Mouse (Mus musculus): ENCODE data around the gene Gstp3. TPM values are rescaled to one million over a fixed set of nuclear protein-coding genes. Genes with fewer than 3 reads are reported as not detected.
A peak's percentile ranks its signal among the peaks of the same experiment; 100 is the strongest.

Gene Gstp3
- total RNA-seq, 2 experiments from 2014 or later = not detected

DNA sequence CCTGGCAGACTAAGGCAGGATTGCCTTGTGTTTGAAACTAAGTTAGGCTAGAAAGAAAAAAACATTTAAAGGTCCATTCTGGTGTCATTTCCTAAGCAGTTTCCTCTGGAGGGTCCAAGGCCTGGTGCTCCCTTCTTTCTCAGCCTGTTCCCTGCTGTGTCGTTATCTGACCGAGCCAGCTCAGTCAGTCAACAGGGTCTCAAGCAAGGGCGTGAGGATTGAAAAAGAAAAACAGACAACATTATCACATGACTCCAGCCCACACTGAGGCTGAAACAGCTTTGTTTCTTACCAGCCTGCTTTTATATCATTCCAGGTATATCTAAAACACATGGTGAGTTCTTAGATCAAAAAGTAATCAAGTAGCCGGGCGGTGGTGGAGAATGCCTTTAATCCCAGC lies 43.7 kb downstream of the Gstp3 start:
- intact Hi-C loops (cut with DNase I) = loop anchor here (5.0 kb wide), 1 partner anchor 212 kb away; no protein-coding TSS in a partner anchor
- no peak for DNase-seq (ENCODE audit: low spot score in 2 of 2)

DNA sequence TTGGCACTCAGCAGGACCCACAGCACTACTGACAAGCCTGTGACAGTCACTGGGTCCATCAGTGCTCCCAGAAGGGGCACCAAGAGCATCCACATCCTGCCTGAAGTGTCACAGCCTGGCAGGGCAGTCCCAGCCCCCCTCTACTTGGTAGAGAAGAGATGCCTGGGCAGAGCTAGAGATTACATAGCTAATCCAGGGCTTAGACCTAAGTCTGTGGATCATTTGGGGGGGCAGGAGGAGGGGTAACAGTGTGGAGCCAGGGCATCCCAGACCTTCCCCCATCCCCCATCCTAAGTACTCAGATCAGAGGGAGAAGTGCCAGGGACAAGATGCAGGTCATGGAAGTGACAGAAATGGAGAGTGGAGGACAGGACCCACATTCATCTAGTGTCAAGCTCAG lies 44.6 kb downstream of the Gstp3 start:
- no peak for DNase-seq (ENCODE audit: low spot score in 2 of 2)
- intact Hi-C loops (cut with DNase I) = loop anchor here (5.0 kb wide), 1 partner anchor 212 kb away; no protein-coding TSS in a partner anchor

DNA sequence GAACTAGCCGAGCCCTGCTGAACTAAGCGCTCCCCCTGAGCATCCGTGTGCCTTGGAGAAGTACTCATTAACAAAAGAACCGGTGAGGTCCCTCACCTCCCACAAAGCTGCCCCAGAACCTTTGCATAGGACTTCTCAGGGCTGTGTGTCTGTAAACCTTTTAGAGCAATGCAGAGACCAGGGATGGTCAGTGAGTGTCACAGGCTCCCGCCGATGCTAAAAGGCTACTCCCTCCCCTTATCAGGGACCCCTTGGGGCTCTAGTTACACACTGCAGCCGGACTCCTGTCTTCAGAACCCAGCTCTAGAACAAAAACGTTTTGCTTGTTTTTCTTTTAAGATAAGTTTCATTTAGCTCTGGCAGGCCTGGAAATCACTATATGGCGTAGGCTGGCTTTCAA lies 46.3 kb downstream of the Gstp3 start:
- DNase-seq (ENCODE audit: low spot score in 2 of 2) = no peak
- intact Hi-C loops (cut with DNase I) = no loop called here

DNA sequence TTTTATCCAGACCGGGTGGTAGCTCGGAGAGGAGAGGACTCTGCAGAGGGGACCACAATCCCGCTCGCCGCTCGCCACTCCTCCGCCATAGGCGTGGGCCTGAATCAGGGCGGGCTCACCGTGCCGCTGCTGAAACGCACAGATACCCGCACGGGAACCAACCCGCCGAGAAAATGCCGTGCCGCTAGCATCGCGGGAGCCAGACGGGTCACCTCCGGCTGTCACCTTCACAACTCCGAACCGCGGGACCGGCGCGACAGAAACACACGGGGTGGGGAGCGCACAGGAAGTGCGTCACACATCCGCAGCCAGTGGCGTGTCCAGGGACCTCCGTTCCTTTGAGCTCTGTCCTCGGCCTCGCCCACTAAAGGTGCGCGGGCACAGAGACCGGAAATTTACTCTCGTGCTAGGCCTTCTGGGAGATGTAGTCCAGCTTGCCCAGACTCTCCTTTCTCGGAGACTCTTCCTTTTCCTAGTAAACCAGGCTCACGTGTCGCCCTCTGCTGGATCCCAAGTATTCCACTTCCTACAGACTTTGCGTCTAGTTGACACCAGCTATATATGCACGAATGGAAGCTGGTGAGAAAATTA lies 46.8 kb downstream of the Gstp3 start, which contains the start of gene Ndufv1:
Gene Ndufv1 (minus strand): TSS at position 375 of the 591 bp plus-strand sequence.
- intact Hi-C loops (cut with DNase I) = loop anchor here (1.0 kb wide), 1 partner anchor 66 kb away; no protein-coding TSS in a partner anchor
- peak; percentile 98 to 99 for DNase-seq (ENCODE audit: low spot score in 2 of 2)

DNA sequence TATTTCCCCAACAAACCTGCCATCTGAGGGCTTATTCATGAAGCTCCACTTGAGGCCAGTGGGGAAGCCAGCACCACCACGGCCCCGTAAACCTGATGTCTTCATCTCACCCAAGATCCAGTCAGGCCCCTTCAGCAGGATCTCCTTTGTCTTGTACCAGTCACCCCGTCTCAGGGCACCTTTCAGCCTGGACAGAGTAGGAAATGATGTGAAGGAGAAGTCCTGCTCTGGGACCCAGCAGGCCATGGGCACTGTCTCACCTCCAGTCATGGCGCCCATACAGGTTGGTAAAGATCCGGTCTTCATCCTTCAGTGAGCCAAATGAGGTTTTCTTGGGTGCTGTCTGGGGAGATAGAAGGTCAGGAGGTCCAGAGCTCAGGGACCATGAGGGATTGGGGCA lies 48.3 kb downstream of the Gstp3 start:
- intact Hi-C loops (cut with DNase I) = no loop called here

More for the DNA sequence above, 48.3 kb downstream of the Gstp3 start:
- no peak for DNase-seq (ENCODE audit: low spot score in 2 of 2)

Other genes starting within 250 kb of the Gstp3 start
- 10 to 100 TPM; 75.5 to 99.5 TPM for gene Chka, start 207.8 kb downstream of the Gstp3 start, total RNA-seq (2021)
- gene Tcirg1, start 152.4 kb downstream of the Gstp3 start, total RNA-seq (2021) = 10 to 100 TPM; 14.4 to 16.1 TPM
- gene Ndufs8, start 146.8 kb downstream of the Gstp3 start, total RNA-seq (2021) = 100 to 1,000 TPM; 134 to 149 TPM
- gene Aldh3b1, start 129.8 kb downstream of the Gstp3 start, total RNA-seq (2021) = 1 to 10 TPM; 1.8 to 2.0 TPM
- gene Unc93b1, start 124.4 kb downstream of the Gstp3 start, total RNA-seq (2021) = 10 to 100 TPM; 16.0 to 18.4 TPM
- under 1 TPM in 1 of 2 experiments, not detected in 1; 0.13 TPM for gene Aldh3b3, start 100.9 kb downstream of the Gstp3 start, total RNA-seq (2021)
- 1 to 10 TPM; 1.8 to 2.4 TPM for gene Aldh3b2, start 87.2 kb downstream of the Gstp3 start, total RNA-seq (2021)
- gene Acy3, start 73.0 kb downstream of the Gstp3 start, total RNA-seq (2021) = 1 to 10 TPM; 1.8 to 3.1 TPM
- not detected for gene Tbx10, start 66.8 kb downstream of the Gstp3 start, total RNA-seq (2021)
- 10 to 100 TPM in 1 of 2 experiments, 1 to 10 TPM in 1; 8.5 to 10.3 TPM for gene Nudt8, start 59.0 kb downstream of the Gstp3 start, total RNA-seq (2021)
- 1 to 10 TPM; 1.2 to 1.6 TPM for gene Gm49405, start 58.9 kb downstream of the Gstp3 start, total RNA-seq (2021)
- 1 to 10 TPM; 3.2 to 3.5 TPM for gene Doc2g, start 56.3 kb downstream of the Gstp3 start, total RNA-seq (2021)
- 100 to 1,000 TPM; 227 to 231 TPM for gene Ndufv1, start 46.8 kb downstream of the Gstp3 start, total RNA-seq (2021)
- gene Gstp1, start 21.6 kb downstream of the Gstp3 start, total RNA-seq (2021) = 100 to 1,000 TPM; 213 to 245 TPM
- 10 to 100 TPM; 22.3 to 24.3 TPM for gene Gstp2, start 13.5 kb downstream of the Gstp3 start, total RNA-seq (2021)
- not detected for gene Cabp2, start 22.0 kb upstream of the Gstp3 start, total RNA-seq (2021)
- 10 to 100 TPM; 26.4 to 26.7 TPM for gene Cdk2ap2, start 37.6 kb upstream of the Gstp3 start, total RNA-seq (2021)
- gene Pitpnm1, start 40.4 kb upstream of the Gstp3 start, total RNA-seq (2021) = 100 to 1,000 TPM; 225 to 226 TPM
- gene Aip, start 66.3 kb upstream of the Gstp3 start, total RNA-seq (2021) = 10 to 100 TPM; 83.4 to 94.1 TPM
- gene Gpr152, start 80.2 kb upstream of the Gstp3 start, total RNA-seq (2021) = not detected
- gene Cabp4, start 84.5 kb upstream of the Gstp3 start, total RNA-seq (2021) = under 1 TPM; 0.11 to 0.23 TPM
- 10 to 100 TPM; 80.7 to 87.5 TPM for gene Coro1b, start 89.0 kb upstream of the Gstp3 start, total RNA-seq (2021)
- gene Ptprcap, start 94.0 kb upstream of the Gstp3 start, total RNA-seq (2021) = 1 to 10 TPM; 1.0 to 1.5 TPM
- 10 to 100 TPM; 39.5 to 39.9 TPM for gene Rps6kb2, start 103.8 kb upstream of the Gstp3 start, total RNA-seq (2021)
- gene Carns1, start 115.9 kb upstream of the Gstp3 start, total RNA-seq (2021) = 1 to 10 TPM; 3.8 to 5.9 TPM
- gene Tbc1d10c, start 131.7 kb upstream of the Gstp3 start, total RNA-seq (2021) = 1 to 10 TPM; 1.6 to 1.8 TPM
- gene Ppp1ca, start 132.5 kb upstream of the Gstp3 start, total RNA-seq (2021) = 100 to 1,000 TPM; 323 to 336 TPM
- gene Rad9a, start 142.1 kb upstream of the Gstp3 start, total RNA-seq (2021) = 1 to 10 TPM; 6.4 to 9.0 TPM
- 1 to 10 TPM; 1.3 to 1.5 TPM for gene Clcf1, start 154.7 kb upstream of the Gstp3 start, total RNA-seq (2021)
- not detected for gene AC109138.7, start 154.8 kb upstream of the Gstp3 start, total RNA-seq (2021)
- gene Pold4, start 172.3 kb upstream of the Gstp3 start, total RNA-seq (2021) = 10 to 100 TPM; 16.2 to 16.9 TPM
- 10 to 100 TPM; 44.5 to 52.4 TPM for gene Ssh3, start 209.6 kb upstream of the Gstp3 start, total RNA-seq (2021)
- gene Ankrd13d, start 223.6 kb upstream of the Gstp3 start, total RNA-seq (2021) = 10 to 100 TPM; 84.5 to 84.9 TPM
- gene Grk2, start 246.7 kb upstream of the Gstp3 start, total RNA-seq (2021) = 100 to 1,000 TPM; 165 to 173 TPM